Mouse (Mus musculus) CH12.LX (cell line): ENCODE measurements around the gene Ttc17.

ENCODE experiments used
- CTCF ChIP-seq, 2 experiments: IDR thresholded peaks in 1 of 2; conservative IDR thresholded peaks in 1 of 2; 2 replicates each; pipeline ENCODE4 v1.5.1; 2011 to 2012; ENCODE audit warnings: low read depth in 2 of 2, low read length in 2 of 2, improper control_type of control experiment in 1 of 2, inconsistent platforms in 1 of 2, mild to moderate bottlenecking in 1 of 2, moderate library complexity in 1 of 2
- EP300 ChIP-seq: IDR thresholded peaks from 2 replicates; pipeline ENCODE4 v1.6.1; 2011; ENCODE audit warnings: low read length, improper control_type of control experiment
- TCF12 ChIP-seq: IDR thresholded peaks from 2 replicates; pipeline ENCODE4 v1.6.1; 2014; ENCODE audit warnings: low read depth, mild to moderate bottlenecking, inconsistent platforms, low read length, improper control_type of control experiment
- ZC3H11A ChIP-seq: IDR thresholded peaks from 2 replicates; pipeline ENCODE4 v1.6.1; 2012; ENCODE audit warnings: low read depth, mild to moderate bottlenecking, inconsistent platforms, low read length, improper control_type of control experiment

GRCm38 (mm10) chr2:94289169-94289568 lies 117.3 kb downstream of the Ttc17 start:
- TF ChIP-seq ZC3H11A, result no peak
- no peak for TF ChIP-seq EP300
- TF ChIP-seq CTCF (conservative IDR thresholded peaks at IDR 0.05 in 1 of 2, IDR thresholded peaks at IDR 0.05 in 1 of 2; ENCODE audit: low read depth in 2 of 2, low read length in 2 of 2), result no peak
- no peak for TF ChIP-seq TCF12
